Mouse (Mus musculus) liver, embryonic 14.5 days (tissue): ENCODE measurements around the gene Adh6a. TPM values are rescaled to one million over a fixed set of nuclear protein-coding genes. Genes with fewer than 3 reads are reported as not detected.

Experiments
- ATAC-seq: fragments of 200-750 bp; cut with Nextera tagmentation; 2 replicates; pipeline ENCODE4 v1.8.0; 2017; ENCODE audit warnings: moderate number of reproducible peaks, mild to moderate bottlenecking, moderate library complexity; ENCODE audit not compliant: insufficient read depth
- DNase-seq, 3 experiments: peaks; one replicate each; pipeline ENCODE4 v3.0.0-alpha.2; 2012 to 2013; ENCODE audit warnings: low read depth in 3 of 3, low spot score in 3 of 3
- H3K27ac ChIP-seq: fragments of 300-500 bp; sonication (generic); 2 replicates; pipeline ENCODE4 v1.5.1; 2014; ENCODE audit warnings: moderate library complexity, mild to moderate bottlenecking, control low read depth, inconsistent platforms
- H3K27me3 ChIP-seq: fragments of 300-500 bp; sonication (generic); 2 replicates; pipeline ENCODE4 v1.6.1; 2014; ENCODE audit warnings: mild to moderate bottlenecking, low read length, moderate library complexity; ENCODE audit not compliant: control insufficient read depth, insufficient read depth
- H3K36me3 ChIP-seq: fragments of 300-500 bp; sonication (generic); replicated peaks from 2 replicates; pipeline ENCODE4 v1.6.1; 2014; ENCODE audit warnings: low read depth; ENCODE audit not compliant: control insufficient read depth, insufficient read depth
- H3K4me1 ChIP-seq, 2 experiments: fragments of 200-500 bp in 1 of 2; fragments of 300-500 bp in 1 of 2; sonication (generic) in 1 of 2; replicated peaks; 2 replicates each; pipeline ENCODE4 v1.6.1; 2012 to 2014; ENCODE audit warnings: antibody characterized with exemption in 1 of 2, inconsistent platforms in 1 of 2, low read length in 1 of 2; ENCODE audit not compliant: control insufficient read depth in 2 of 2, insufficient read depth in 2 of 2
- H3K4me2 ChIP-seq: fragments of 300-500 bp; sonication (generic); 2 replicates; pipeline ENCODE4 v1.6.1; 2014; ENCODE audit warnings: low read depth, mild to moderate bottlenecking, control low read depth, moderate library complexity
- H3K4me3 ChIP-seq, 2 experiments: fragments of 200-500 bp in 1 of 2; fragments of 300-500 bp in 1 of 2; sonication (generic) in 1 of 2; 2 replicates each; pipeline ENCODE4 v1.5.1; 2012 to 2014; ENCODE audit warnings: low read depth in 2 of 2, low read length in 2 of 2, mild to moderate bottlenecking in 2 of 2, control low read depth in 1 of 2, inconsistent platforms in 1 of 2, moderate library complexity in 1 of 2; ENCODE audit not compliant: insufficient read depth in 1 of 2
- H3K9ac ChIP-seq: fragments of 300-500 bp; sonication (generic); replicated peaks from 2 replicates; pipeline ENCODE4 v1.6.1; 2014; ENCODE audit warnings: mild to moderate bottlenecking, control low read depth, moderate library complexity
- H3K9me3 ChIP-seq: fragments of 300-500 bp; sonication (generic); 2 replicates; pipeline ENCODE4 v1.6.1; 2016; ENCODE audit warnings: low read length, mixed read lengths; ENCODE audit not compliant: control insufficient read depth
- CTCF ChIP-seq: IDR thresholded peaks from 2 replicates; pipeline ENCODE4 v1.5.1; 2016; ENCODE audit warnings: antibody characterized with exemption, low read depth, control low read depth
- EP300 ChIP-seq: IDR thresholded peaks from 2 replicates; pipeline ENCODE4 v1.6.1; 2016; ENCODE audit warnings: antibody characterized with exemption, low read depth
- WGBS: fragments of 180-500 bp; shearing (Covaris S2); extraction: QIAGEN DNeasy Blood & Tissue Kit; methylation state at CpG from one replicate; pipeline ENCODE4 v1.1.7; 2014; ENCODE audit not compliant: insufficient replicate concordance; 5-methylcytosine and 5-hydroxymethylcytosine counted together
- polyA plus RNA-seq, 2 experiments: library from polyadenylated mRNA; depleted of rRNA in 1 of 2; stranded (reverse) in 1 of 2; unstranded in 1 of 2; fragments of >200 nt; fragmentation: Nextera tagmentation in 1 of 2; extraction: Ambion mirVana in 1 of 2; gene quantifications; 2 replicates each; pipeline versions ENCODE4 v1.2.1 to v1.2.3; 2012 to 2014

Gene Adh6a
- polyA plus RNA-seq, 2 experiments, result not detected

- DNase-seq (no peak), ATAC-seq (no peak)
- WGBS, result 62% methylated on average over 4 of the region's 4 CpGs
- H3K36me3 ChIP-seq, result no peaks in the 10 kb centered on the region
- H3K4me2 ChIP-seq, result no peak overlapping the region
- TF ChIP-seq CTCF (no peak), EP300 (no peak)
- no peak overlapping the region for H3K27ac ChIP-seq
- no peaks in the 10 kb centered on the region for H3K4me1 ChIP-seq
- H3K27me3 ChIP-seq, result no peaks in the 10 kb centered on the region
- H3K4me3 ChIP-seq, result no peak overlapping the region
- no peak overlapping the region for H3K9ac ChIP-seq
- H3K9me3 ChIP-seq, result no peaks in the 10 kb centered on the region
Measured at GRCm38 (mm10) chr3:138373920-138374319, 60.8 kb downstream of the Adh6a start.

GRCm38 (mm10) chr3:138375148-138375547 lies 62.1 kb downstream of the Adh6a start:
- no peaks in the 10 kb centered on the region for H3K4me1 ChIP-seq
- H3K9me3 ChIP-seq, result no peaks in the 10 kb centered on the region
- no peak overlapping the region for H3K4me3 ChIP-seq
- no peaks in the 10 kb centered on the region for H3K27me3 ChIP-seq
- WGBS, result 40% methylated on average over 2 of the region's 2 CpGs
- H3K9ac ChIP-seq, result no peak overlapping the region
- no peak for ATAC-seq
- H3K36me3 ChIP-seq, result no peaks in the 10 kb centered on the region
- H3K27ac ChIP-seq, result no peak overlapping the region
- no peak overlapping the region for H3K4me2 ChIP-seq
- no peak for DNase-seq
- no peak for TF ChIP-seq EP300
- TF ChIP-seq CTCF, result no peak

Other genes with a start within 250 kb of the Adh6a start
- 0.01 TPM in 2 replicates for gene 1110002E22Rik, start 248.2 kb upstream of the Adh6a start, polyA plus RNA-seq (2012; rRNA removed)
- not detected in 2 replicates for gene 1110002E22Rik, start 248.2 kb upstream of the Adh6a start, polyA plus RNA-seq (2014; fragmentation: Nextera tagmentation; extraction: Ambion mirVana)
- gene Gm5105, start 245.9 kb upstream of the Adh6a start, polyA plus RNA-seq (2012; rRNA removed), result 0.02 TPM in 1 of 2 replicates, not detected in the other
- not detected in 2 replicates for gene Gm5105, start 245.9 kb upstream of the Adh6a start, polyA plus RNA-seq (2014; fragmentation: Nextera tagmentation; extraction: Ambion mirVana)
- 2.0 and 3.3 TPM in 2 replicates for gene Trmt10a, start 169.8 kb upstream of the Adh6a start, polyA plus RNA-seq (2012; rRNA removed)
- 5.2 and 5.6 TPM in 2 replicates for gene Trmt10a, start 169.8 kb upstream of the Adh6a start, polyA plus RNA-seq (2014; fragmentation: Nextera tagmentation; extraction: Ambion mirVana)
- 11.2 and 16.0 TPM in 2 replicates for gene Mttp, start 168.3 kb upstream of the Adh6a start, polyA plus RNA-seq (2012; rRNA removed)
- gene Mttp, start 168.3 kb upstream of the Adh6a start, polyA plus RNA-seq (2014; fragmentation: Nextera tagmentation; extraction: Ambion mirVana), result 30.7 and 34.8 TPM in 2 replicates
- not detected in 2 replicates for gene 4930579F01Rik, start 119.5 kb upstream of the Adh6a start, polyA plus RNA-seq (2012; rRNA removed)
- gene 4930579F01Rik, start 119.5 kb upstream of the Adh6a start, polyA plus RNA-seq (2014; fragmentation: Nextera tagmentation; extraction: Ambion mirVana), result not detected in 2 replicates
- 0.04 and 0.07 TPM in 2 replicates for gene Adh7, start 95.5 kb upstream of the Adh6a start, polyA plus RNA-seq (2012; rRNA removed)
- 0.39 and 0.42 TPM in 2 replicates for gene Adh7, start 95.5 kb upstream of the Adh6a start, polyA plus RNA-seq (2014; fragmentation: Nextera tagmentation; extraction: Ambion mirVana)
- 3.8 and 4.0 TPM in 2 replicates for gene Adh1, start 52.3 kb upstream of the Adh6a start, polyA plus RNA-seq (2012; rRNA removed)
- 8.4 and 10.6 TPM in 2 replicates for gene Adh1, start 52.3 kb upstream of the Adh6a start, polyA plus RNA-seq (2014; fragmentation: Nextera tagmentation; extraction: Ambion mirVana)
- 0.12 and 0.13 TPM in 2 replicates for gene Adh6b, start 28.5 kb downstream of the Adh6a start, polyA plus RNA-seq (2012; rRNA removed)
- gene Adh6b, start 28.5 kb downstream of the Adh6a start, polyA plus RNA-seq (2014; fragmentation: Nextera tagmentation; extraction: Ambion mirVana), result 0.53 and 0.76 TPM in 2 replicates
- gene Adh4, start 102.2 kb downstream of the Adh6a start, polyA plus RNA-seq (2012; rRNA removed), result 0.04 TPM in 1 of 2 replicates, not detected in the other
- gene Adh4, start 102.2 kb downstream of the Adh6a start, polyA plus RNA-seq (2014; fragmentation: Nextera tagmentation; extraction: Ambion mirVana), result 0.13 TPM in 1 of 2 replicates, not detected in the other
- 27.6 and 38.9 TPM in 2 replicates for gene Adh5, start 129.8 kb downstream of the Adh6a start, polyA plus RNA-seq (2012; rRNA removed)
- 87.4 and 92.6 TPM in 2 replicates for gene Adh5, start 129.8 kb downstream of the Adh6a start, polyA plus RNA-seq (2014; fragmentation: Nextera tagmentation; extraction: Ambion mirVana)
- 15.8 and 22.2 TPM in 2 replicates for gene Metap1, start 176.2 kb downstream of the Adh6a start, polyA plus RNA-seq (2012; rRNA removed)
- 21.9 and 25.4 TPM in 2 replicates for gene Metap1, start 176.2 kb downstream of the Adh6a start, polyA plus RNA-seq (2014; fragmentation: Nextera tagmentation; extraction: Ambion mirVana)
- gene Eif4e, start 212.9 kb downstream of the Adh6a start, polyA plus RNA-seq (2012; rRNA removed), result 22.6 and 74.4 TPM in 2 replicates
- gene Eif4e, start 212.9 kb downstream of the Adh6a start, polyA plus RNA-seq (2014; fragmentation: Nextera tagmentation; extraction: Ambion mirVana), result 180 and 187 TPM in 2 replicates